Mouse (Mus musculus) limb, embryonic 14.5 days (tissue): Measurements from ENCODE around the gene Gm20388. TPM values are rescaled to one million over a fixed set of nuclear protein-coding genes. Genes with fewer than 3 reads are reported as not detected.

Experiments
- ATAC-seq: fragments of 200-750 bp; cut with Nextera tagmentation; 2 replicates; pipeline ENCODE4 v1.8.0; 2017; ENCODE audit warnings: low read depth, moderate number of reproducible peaks, moderate TSS enrichment; ENCODE audit not compliant: low FRiP score
- DNase-seq: peaks from one replicate; pipeline ENCODE4 v3.0.0-alpha.2; 2015; ENCODE audit warnings: low spot score
- H3K27ac ChIP-seq: fragments of 300-500 bp; sonication (generic); replicated peaks from 2 replicates; pipeline ENCODE4 v1.5.1; 2014; ENCODE audit warnings: low read depth, mild to moderate bottlenecking, low read length, moderate library complexity, mixed read lengths
- H3K27me3 ChIP-seq: fragments of 300-500 bp; sonication (generic); 2 replicates; pipeline ENCODE4 v1.6.1; 2014; ENCODE audit warnings: low read length, mixed read lengths; ENCODE audit not compliant: control insufficient read depth, insufficient read depth
- H3K36me3 ChIP-seq: fragments of 300-500 bp; sonication (generic); 2 replicates; pipeline ENCODE4 v1.6.1; 2014; ENCODE audit warnings: mild to moderate bottlenecking, low read length, moderate library complexity, mixed read lengths; ENCODE audit not compliant: control insufficient read depth, insufficient read depth
- H3K4me1 ChIP-seq: fragments of 300-500 bp; sonication (generic); 2 replicates; pipeline ENCODE4 v1.6.1; 2014; ENCODE audit warnings: antibody characterized with exemption, low read length, mixed read lengths; ENCODE audit not compliant: control insufficient read depth, insufficient read depth
- H3K4me2 ChIP-seq: fragments of 300-500 bp; sonication (generic); replicated peaks from 2 replicates; pipeline ENCODE4 v1.6.1; 2014; ENCODE audit warnings: low read depth, mild to moderate bottlenecking, low read length, moderate library complexity; ENCODE audit not compliant: severe bottlenecking
- H3K4me3 ChIP-seq: fragments of 300-500 bp; sonication (generic); replicated peaks from 2 replicates; pipeline ENCODE4 v1.5.1; 2014; ENCODE audit warnings: low read length
- H3K9ac ChIP-seq: fragments of 300-500 bp; sonication (generic); 2 replicates; pipeline ENCODE4 v1.6.1; 2014; ENCODE audit warnings: mild to moderate bottlenecking, low read depth, low read length, moderate library complexity; ENCODE audit not compliant: severe bottlenecking
- H3K9me3 ChIP-seq: fragments of 300-500 bp; sonication (generic); 2 replicates; pipeline ENCODE4 v1.6.1; 2016; ENCODE audit warnings: low read length; ENCODE audit not compliant: control insufficient read depth
- POLR2A ChIP-seq: fragments of 200-500 bp; IDR thresholded peaks from 2 replicates; pipeline ENCODE4 v1.8.0; 2012; ENCODE audit warnings: inconsistent platforms, mild to moderate bottlenecking, moderate library complexity, borderline replicate concordance; ENCODE audit not compliant: insufficient read depth, insufficient read length; ENCODE audit errors: extremely low read depth
- WGBS: fragments of 180-500 bp; shearing (Covaris S2); extraction: QIAGEN DNeasy Blood & Tissue Kit; methylation state at CpG from one replicate; pipeline ENCODE4 v1.1.7; 2014; 5-methylcytosine and 5-hydroxymethylcytosine counted together
- polyA plus RNA-seq, 2 experiments: library from polyadenylated mRNA; depleted of rRNA in 1 of 2; stranded (reverse) in 1 of 2; unstranded in 1 of 2; fragments of >200 nt; fragmentation: Nextera tagmentation in 1 of 2; extraction: Ambion mirVana in 1 of 2; gene quantifications; 2 replicates each; pipeline versions ENCODE4 v1.2.1 to v1.2.3; 2012 to 2014

The Gm20388 gene
- polyA plus RNA-seq, 2 experiments = 1.9 to 49.9 TPM

DNA sequence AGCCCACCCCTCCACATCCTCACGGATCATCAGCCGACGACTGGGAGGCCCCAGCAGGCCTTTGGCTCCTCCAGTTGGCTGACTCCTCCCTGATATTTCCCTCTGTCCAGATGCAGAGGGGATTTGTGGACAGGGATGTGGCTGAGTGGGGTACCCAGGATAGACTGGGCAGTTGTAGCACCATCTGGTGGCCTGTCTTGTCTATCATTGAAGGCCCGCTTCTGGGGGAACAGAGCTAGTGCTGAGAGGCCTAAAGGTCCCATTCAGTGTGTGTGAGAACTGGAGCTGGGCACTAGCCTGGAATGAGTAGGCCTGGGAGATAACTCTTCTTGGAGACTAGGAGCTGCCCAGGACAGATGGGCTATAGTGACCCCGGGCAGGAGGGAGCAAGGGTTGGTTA lies 3321.1 kb downstream of the Gm20388 start:
- DNase-seq = no peak
- H3K4me3 ChIP-seq = no peak overlapping the region
- WGBS = 62% methylated on average over 5 of the region's 5 CpGs
- H3K4me2 ChIP-seq = no peak overlapping the region
- peaks cover 16% of the 10 kb centered on the region for H3K27me3 ChIP-seq
- no peak overlapping the region for H3K27ac ChIP-seq
- no peak for TF ChIP-seq POLR2A
- 0 out of 2 replicates have a peak, but pooled peaks cover 8% of the 10 kb centered on the region for H3K4me1 ChIP-seq
- no peak for ATAC-seq
- H3K9me3 ChIP-seq = no peaks in the 10 kb centered on the region
- no peak overlapping the region for H3K9ac ChIP-seq
- peaks cover 24% of the 10 kb centered on the region for H3K36me3 ChIP-seq

DNA sequence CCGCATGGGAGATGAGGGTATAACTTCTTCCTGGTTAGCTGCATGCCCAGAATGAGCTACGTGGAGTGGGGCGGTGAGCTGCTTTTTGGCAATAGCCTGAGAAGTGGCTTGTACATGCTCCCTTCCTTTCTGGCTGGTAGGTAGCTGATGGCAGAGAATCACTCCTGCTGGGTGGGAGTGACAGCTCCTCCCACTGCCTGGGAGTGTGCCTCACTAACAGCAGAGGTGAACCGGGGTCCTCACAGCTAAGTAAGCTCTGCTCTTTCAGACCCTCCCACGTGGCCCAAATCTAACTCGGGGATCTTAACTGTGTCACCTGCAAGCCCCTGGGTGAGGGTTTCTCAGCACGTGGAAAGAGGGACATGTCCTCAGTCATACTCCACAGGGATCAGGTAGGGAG lies 3321.9 kb downstream of the Gm20388 start:
- Histone ChIP-seq H3K27me3 (peaks cover 16% of the 10 kb centered on the region), H3K36me3 (peaks cover 17% of the 10 kb centered on the region), H3K9ac (no peak overlapping the region; the same call in 1 of the 2 replicates), H3K4me1 (0 out of 2 replicates have a peak, but pooled peaks cover 8% of the 10 kb centered on the region), H3K4me2 (no peak overlapping the region), H3K9me3 (no peaks in the 10 kb centered on the region), H3K4me3 (no peak overlapping the region), H3K27ac (no peak overlapping the region)
- WGBS = 23% methylated on average over 7 of the region's 7 CpGs
- DNase-seq (no peak), ATAC-seq (no peak)
- TF ChIP-seq POLR2A = no peak

DNA sequence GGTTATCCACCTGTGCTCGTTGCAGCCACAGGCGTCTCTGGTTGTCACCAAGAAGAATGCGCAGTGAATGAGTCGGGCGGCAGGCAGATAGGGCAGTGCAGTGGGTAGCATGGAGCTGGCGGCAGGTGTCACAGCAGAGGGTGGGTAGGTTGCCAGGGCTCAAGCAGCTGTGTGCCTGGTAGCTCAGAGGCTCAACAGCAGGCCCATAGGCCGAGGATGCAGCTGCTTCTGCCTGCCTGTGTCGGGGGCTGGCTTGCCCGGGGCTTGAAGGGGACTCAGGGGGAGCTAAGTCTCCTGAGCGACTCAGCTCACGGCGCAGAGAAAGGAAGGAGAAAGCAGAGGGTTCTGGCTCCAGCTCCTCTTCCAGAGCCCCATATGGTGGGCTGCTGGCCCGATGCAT lies 3322.7 kb downstream of the Gm20388 start:
- H3K4me1 ChIP-seq = 0 out of 2 replicates have a peak, but pooled peaks cover 8% of the 10 kb centered on the region
- peaks cover 10% of the 10 kb centered on the region for H3K36me3 ChIP-seq
- DNase-seq (no peak), ATAC-seq (no peak)
- no peak overlapping the region for H3K9ac ChIP-seq
- TF ChIP-seq POLR2A = no peak
- WGBS = 51% methylated on average over 13 of the region's 13 CpGs
- H3K27ac ChIP-seq = no peak overlapping the region
- H3K9me3 ChIP-seq = no peaks in the 10 kb centered on the region
- no peak overlapping the region for H3K4me3 ChIP-seq
- H3K4me2 ChIP-seq = no peak overlapping the region
- H3K27me3 ChIP-seq = peaks cover 16% of the 10 kb centered on the region

DNA sequence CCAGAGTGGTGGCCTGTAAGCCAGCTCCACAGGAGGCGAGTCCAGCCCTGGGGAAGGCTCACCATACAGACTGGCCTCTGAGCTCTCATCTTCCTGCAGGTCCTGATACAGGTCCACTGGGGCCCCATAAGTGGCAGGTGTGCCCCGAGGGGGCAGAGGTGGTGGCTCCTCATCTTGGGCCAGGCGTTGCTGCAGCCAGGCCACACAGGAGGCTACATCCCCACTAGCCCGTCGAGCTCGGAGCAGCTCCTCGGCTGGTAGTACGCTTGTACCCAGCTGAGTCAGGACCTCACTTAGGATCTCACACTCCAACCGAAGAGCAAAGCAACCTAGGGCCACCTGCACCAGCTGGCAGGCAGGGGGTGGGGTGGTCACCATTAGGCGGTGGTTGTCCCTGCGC lies 3323.1 kb downstream of the Gm20388 start:
- no peak overlapping the region for H3K9ac ChIP-seq
- no peaks in the 10 kb centered on the region for H3K9me3 ChIP-seq
- H3K27ac ChIP-seq = no peak overlapping the region
- no peak for TF ChIP-seq POLR2A
- WGBS = 79% methylated on average over 11 of the region's 11 CpGs
- peaks cover 16% of the 10 kb centered on the region for H3K27me3 ChIP-seq
- H3K4me1 ChIP-seq = 0 out of 2 replicates have a peak, but pooled peaks cover 8% of the 10 kb centered on the region
- H3K4me3 ChIP-seq = no peak overlapping the region
- H3K36me3 ChIP-seq = peaks cover 7% of the 10 kb centered on the region; the same call in 1 of the 2 replicates
- ATAC-seq (no peak), DNase-seq (no peak)
- H3K4me2 ChIP-seq = no peak overlapping the region

DNA sequence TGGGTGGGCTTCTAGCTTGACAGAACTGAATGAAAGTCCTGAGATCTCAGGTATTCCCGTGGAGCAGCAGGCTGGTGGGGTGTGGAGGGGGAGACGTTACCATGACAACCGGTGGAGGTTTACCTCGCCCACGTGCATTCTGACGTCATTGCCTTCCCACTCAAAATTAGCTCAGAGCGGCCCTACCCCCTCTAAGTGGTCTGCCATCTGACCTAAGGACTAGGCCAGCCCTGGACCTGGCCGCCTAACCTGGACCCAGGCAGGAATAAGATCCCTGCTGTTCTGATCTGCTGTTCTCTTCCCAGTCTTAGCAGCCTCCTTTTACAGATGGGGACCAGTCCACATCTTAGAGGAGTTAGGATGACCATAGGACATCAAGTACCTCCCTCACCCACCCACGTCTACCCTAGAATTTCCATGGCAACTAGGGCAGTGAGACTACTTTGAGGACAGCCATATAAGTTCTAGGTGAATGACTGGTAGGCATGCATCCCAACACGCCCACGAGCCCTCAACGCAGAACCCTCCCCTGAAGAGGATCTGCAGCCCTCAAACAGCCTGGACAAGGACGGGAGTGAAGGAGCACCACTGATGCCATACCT lies 3324.4 kb downstream of the Gm20388 start:
- peaks cover 16% of the 10 kb centered on the region for H3K27me3 ChIP-seq
- H3K4me3 ChIP-seq = peak overlapping the region; percentile 40
- 34% methylated on average over 13 of the region's 13 CpGs for WGBS
- no peak for TF ChIP-seq POLR2A
- ATAC-seq = no peak
- no peak overlapping the region for H3K27ac ChIP-seq
- peak; percentile 29 for DNase-seq
- peak overlapping the region; percentile 28 for H3K9ac ChIP-seq
- H3K9me3 ChIP-seq = no peaks in the 10 kb centered on the region
- 0 out of 2 replicates have a peak, but pooled peaks cover 8% of the 10 kb centered on the region for H3K4me1 ChIP-seq
- H3K4me2 ChIP-seq = peak overlapping the region; percentile 63
- no peaks in the 10 kb centered on the region for H3K36me3 ChIP-seq
